Mouse (Mus musculus) cortical plate, adult 2 months (tissue): ENCODE measurements around the gene Tmem239.

Source experiments
- CTCF ChIP-seq: fragments of 200-500 bp; IDR thresholded peaks from 2 replicates; pipeline ENCODE4 v1.5.1; 2011; ENCODE audit warnings: mild to moderate bottlenecking, control low read depth, low read length; ENCODE audit not compliant: insufficient read depth; ENCODE audit errors: extremely low read depth
- POLR2A ChIP-seq: fragments of 200-500 bp; IDR thresholded peaks from 2 replicates; pipeline ENCODE4 v1.6.1; 2011; ENCODE audit warnings: mild to moderate bottlenecking, low read length, control low read depth; ENCODE audit not compliant: insufficient read depth; ENCODE audit errors: extremely low read depth

- no peak for TF ChIP-seq POLR2A
- peak; percentile 14; the same call in 1 of the 2 replicates for TF ChIP-seq CTCF
Measured at GRCm38 (mm10) chr2:130388796-130389195, 17.5 kb upstream of the Tmem239 start.
